Mouse (Mus musculus) gastrocnemius, postnatal 14 days (tissue): ENCODE results near the gene Cers1. TPM values are rescaled to one million over a fixed set of nuclear protein-coding genes. Genes with fewer than 3 reads are reported as not detected.

Experiments used
- DNase-seq: peaks from one replicate; pipeline ENCODE4 v3.0.0; 2021; ENCODE audit warnings: mixed read lengths
- intact Hi-C: fragments of 180-260 bp; cut with DNase I; formaldehyde crosslinking; loops from one replicate; pipeline ENCODE4 v1.15.1; 2025; ENCODE audit warnings: low total_unique reads
- total RNA-seq, 2 experiments: library from RNA; stranded (reverse); gene quantifications; 2 replicates each; pipeline ENCODE4 v1.2.3; 2021

The Cers1 gene
- total RNA-seq, 2 experiments from 2014 or later = 14.5 to 24.5 TPM

GRCm38 (mm10) chr8:70344279-70344678 is 28.7 kb downstream of the Cers1 start:
- intact Hi-C loops = no loop called here
- DNase-seq = no peak

- intact Hi-C loops = no loop called here
- no peak for DNase-seq
Observed at GRCm38 (mm10) chr8:70347443-70347842, 31.9 kb downstream of the Cers1 start.

DNA sequence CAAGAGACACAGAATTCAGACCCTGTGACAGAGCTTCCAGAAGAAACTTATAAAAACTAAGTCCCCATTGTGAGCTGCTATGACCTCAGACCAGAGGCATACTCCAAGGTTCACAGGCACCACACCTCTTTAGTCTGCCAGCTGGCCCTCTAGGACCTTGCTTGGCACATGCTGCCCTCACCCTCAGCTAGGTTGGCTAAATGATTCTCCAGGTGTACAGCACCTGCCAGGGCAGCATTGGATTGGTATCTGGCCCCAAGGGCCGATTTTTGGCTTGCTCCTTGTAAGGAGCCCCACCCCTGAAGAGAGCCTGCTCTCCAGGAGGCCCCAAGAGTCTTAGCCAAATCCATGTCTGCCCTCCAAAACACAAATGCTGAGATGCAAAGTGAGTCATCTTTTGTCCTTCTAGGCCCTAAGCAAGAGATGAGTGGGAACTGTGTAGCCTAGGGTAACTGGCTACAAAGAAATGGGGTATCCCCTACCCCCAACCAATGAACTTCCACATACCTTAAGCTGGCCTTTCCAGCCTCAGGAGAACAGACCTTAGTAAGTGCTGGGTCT is 32.4 kb downstream of the Cers1 start:
- no peak for DNase-seq
- intact Hi-C loops = no loop called here

GRCm38 (mm10) chr8:70351035-70351999 is 35.7 kb downstream of the Cers1 start:
- no peak for DNase-seq
- intact Hi-C loops = no loop called here

GRCm38 (mm10) chr8:70352000-70352384 is 36.4 kb downstream of the Cers1 start:
- DNase-seq = no peak
- intact Hi-C loops = no loop called here

- intact Hi-C loops = no loop called here
- DNase-seq = peak; percentile 47
Observed at GRCm38 (mm10) chr8:70352657-70353151, 37.1 kb downstream of the Cers1 start.

DNA sequence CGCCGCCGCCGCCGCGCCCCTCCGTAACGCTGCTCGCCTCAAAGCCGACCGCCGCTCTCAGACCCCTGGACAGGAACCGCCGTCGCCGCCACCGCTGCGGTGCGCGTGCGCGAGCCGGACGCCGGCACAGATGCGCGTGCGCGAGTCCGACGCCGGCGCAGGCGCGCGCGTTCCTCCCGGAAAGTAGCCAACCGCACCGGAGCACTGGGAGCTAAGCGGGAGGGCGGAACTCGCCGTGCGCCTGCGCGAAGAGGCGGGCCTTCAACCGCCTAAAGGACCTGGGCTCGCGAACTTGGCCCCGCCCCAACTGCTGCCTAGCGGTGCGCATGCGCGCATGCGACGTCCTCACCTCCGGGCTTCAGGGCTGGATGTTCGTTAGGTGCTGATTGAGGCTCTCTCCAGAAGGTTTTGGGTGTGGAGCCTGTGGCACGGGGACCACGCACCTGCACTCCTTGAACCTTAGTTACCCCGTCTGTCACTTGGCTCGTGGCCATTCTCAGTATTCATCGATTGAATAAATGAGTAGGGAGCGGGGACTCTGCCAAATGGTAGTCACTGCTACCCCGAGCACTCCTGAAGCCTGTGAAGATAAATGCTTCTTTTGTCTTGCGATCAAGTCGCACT is 37.7 kb downstream of the Cers1 start, which contains the start of gene Upf1:
TSS of gene Upf1 (minus strand) at position 85 of the 624 bp plus-strand sequence.
- intact Hi-C loops = no loop called here
- peak; percentile 100 for DNase-seq

- no peak for DNase-seq
- intact Hi-C loops = no loop called here
Observed at GRCm38 (mm10) chr8:70354004-70354403, 38.4 kb downstream of the Cers1 start.

- intact Hi-C loops = no loop called here
- DNase-seq = no peak
Observed at GRCm38 (mm10) chr8:70356111-70356510, 40.5 kb downstream of the Cers1 start.

DNA sequence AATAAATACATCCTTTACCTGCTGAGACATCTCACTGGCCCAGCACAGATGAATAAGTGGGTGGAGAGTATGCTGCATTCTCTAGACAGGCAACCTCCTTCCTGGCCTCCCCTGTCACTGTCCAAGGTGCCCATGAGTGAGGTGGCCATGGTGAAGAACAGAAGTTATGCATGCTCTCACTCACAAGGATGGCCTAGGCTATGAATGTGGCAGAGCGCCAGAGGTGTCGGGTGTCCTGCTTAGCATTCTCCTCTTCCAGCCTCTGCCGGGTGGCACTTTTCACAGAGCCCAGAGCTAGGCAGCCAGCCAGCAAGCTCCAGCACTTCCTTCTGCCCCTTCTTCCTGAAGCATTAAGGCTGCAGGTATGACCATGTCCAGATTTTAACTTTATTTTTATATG is 43.8 kb downstream of the Cers1 start:
- DNase-seq = peak; percentile 76
- intact Hi-C loops = no loop called here

DNA sequence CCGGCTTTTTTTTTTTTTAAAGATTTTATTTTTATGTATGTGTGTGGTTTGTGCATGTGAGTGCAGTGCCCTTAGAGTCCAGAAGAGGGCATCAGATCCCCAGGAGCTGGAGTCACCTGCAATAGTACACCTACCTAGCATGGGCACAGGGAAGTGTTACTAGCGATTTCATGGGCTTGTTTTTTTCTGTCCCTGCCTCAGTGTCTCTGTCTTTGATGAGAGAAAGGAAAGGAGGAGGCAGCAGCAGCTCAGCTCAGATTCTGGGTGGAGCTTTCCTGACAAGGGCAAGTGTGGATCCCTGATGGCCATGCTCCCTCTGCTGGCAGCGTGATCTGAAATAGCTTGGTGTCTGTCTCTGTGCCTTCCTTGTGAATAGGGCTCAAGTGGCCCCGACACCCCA is 45.2 kb downstream of the Cers1 start:
- intact Hi-C loops = no loop called here
- no peak for DNase-seq

- peak; percentile 40 for DNase-seq
Observed at GRCm38 (mm10) chr8:70361484-70362032, 46.0 kb downstream of the Cers1 start.

DNA sequence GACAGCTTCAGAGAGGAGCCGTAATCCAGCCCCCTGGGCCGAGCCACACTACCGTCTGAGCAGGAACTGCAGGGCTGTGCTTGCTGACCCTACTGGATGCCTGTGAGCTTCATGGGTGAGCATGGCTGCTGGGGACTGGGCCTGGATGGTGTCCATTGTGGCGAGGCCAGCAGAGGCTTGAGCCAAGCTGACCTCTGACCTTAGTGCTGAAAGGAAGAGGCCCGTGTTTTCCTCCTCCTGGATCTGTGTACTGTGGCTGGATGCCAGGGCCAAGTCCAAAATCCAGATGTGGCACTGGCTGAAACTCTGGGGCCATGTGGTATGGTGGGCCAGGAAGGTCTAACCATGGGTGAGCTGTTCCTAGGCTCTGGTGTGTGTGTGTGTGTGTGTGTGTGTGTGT is 48.5 kb downstream of the Cers1 start:
- peak; percentile 34 for DNase-seq
- intact Hi-C loops = no loop called here

More at GRCm38 (mm10) chr8:70361484-70362032, 46.0 kb downstream of the Cers1 start:
- intact Hi-C loops = no loop called here

GRCm38 (mm10) chr8:70366588-70366987 is 51.0 kb downstream of the Cers1 start:
- intact Hi-C loops = no loop called here
- DNase-seq = no peak

DNA sequence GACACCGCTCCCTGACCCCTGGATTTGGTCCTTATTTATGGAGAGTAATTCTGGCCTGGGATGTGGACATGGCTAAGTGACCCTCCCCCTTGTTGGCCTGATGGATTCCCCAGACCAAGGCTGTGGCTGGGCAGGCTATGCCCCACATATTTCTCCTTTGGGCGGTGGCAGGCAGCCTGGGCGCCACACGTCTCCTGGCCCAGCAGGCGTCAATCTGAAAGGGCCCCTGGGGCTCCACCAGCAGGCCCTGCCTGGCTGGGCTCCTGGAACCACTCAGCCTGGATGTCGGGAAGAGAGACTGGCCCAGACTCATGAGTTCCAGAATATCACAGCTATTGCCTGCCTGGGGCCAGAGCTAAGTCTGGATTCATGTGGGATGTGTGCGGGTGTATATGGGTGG is 54.9 kb downstream of the Cers1 start:
- intact Hi-C loops = no loop called here
- DNase-seq = peak; percentile 33

DNA sequence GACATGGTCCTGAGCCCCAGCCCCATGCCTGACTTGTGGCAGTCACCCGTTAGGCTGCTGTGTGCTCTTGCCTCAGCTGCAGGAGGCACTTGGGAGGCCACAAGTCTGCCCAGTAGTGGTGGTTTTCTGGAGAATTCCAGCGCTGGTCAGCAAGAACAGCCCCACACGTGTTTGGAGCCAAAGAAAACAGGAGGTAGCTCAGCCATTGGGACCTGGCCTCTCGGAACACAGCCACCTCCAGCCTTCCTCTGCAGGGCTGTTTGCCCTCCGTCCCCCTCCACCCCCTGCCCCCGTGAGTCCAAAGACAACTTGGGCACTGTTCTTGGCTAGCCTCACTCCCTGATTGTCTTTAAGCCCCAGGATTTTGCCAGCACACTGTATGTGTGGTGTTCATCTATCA is 56.4 kb downstream of the Cers1 start:
- intact Hi-C loops = no loop called here
- DNase-seq = no peak

- no peak for DNase-seq
- intact Hi-C loops = no loop called here
Observed at GRCm38 (mm10) chr8:70373397-70374317, 58.1 kb downstream of the Cers1 start, which contains the start of gene Comp. Gene Comp (plus strand): TSS chr8:70373558.

DNA sequence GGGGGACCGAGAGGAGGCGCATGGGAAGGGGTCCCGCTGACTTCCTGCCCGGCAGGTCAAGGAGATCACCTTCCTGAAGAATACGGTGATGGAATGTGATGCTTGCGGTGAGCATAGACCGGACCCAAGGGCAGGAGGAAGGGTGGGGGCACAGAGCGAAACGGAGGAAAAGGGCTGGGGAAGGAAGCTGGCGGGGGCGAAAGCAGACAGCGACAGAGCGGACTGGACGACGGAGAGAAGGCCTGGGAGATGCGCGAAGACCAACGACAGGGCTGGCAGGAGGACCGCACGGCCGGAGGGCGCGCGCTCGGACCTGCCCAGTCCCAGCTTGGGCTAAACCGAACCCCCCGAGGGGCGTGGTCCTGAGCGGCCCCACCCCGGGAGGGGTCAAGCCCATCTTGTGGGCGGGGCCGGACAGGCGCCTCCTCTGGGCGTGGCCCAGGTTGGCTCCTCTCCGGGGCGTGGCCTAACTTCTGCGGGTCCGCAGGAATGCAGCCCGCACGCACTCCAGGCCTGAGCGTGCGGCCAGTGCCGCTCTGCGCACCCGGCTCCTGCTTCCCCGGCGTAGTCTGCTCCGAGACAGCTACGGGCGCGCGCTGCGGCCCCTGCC is 58.8 kb downstream of the Cers1 start:
- intact Hi-C loops = no loop called here
- peak; percentile 84 for DNase-seq
